Mouse (Mus musculus): ENCODE data around the gene Tssk3. TPM values are rescaled to one million over a fixed set of nuclear protein-coding genes. Genes with fewer than 3 reads are reported as not detected.

Tssk3 gene
- total RNA-seq, 2 experiments from 2014 or later = 0.25 to 0.37 TPM

DNA sequence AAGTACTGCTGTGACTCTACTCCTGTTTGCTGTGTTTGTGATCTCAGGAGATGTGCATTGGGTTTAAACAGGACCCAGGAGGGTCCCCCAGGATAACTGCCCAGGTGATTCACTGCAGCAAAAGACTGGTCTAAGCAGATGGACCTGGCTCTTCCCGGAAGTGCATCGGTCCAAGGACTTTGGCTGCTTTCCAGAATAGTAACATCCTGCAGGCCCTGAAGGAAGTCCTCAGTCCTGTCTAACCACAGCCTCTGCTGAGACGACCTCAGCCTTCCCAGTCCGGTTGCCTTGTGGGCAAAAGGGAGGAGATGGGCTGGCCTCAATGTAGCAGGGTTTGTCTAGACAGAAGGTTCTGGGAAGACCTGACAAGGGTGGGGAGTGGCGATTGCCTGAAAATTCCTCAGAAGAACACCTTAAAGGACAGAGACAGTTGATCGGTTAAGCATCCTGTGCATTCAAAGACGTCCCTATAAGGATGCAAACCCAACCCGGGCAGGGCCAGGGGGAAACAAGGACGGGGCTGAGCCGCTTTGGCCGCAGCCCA, 12.2 kb upstream of the Tssk3 start:
- no peak for DNase-seq (ENCODE audit: low spot score in 2 of 2)
- intact Hi-C loops (cut with DNase I) = loop anchor here (5.0 kb wide), 1 partner anchor 104 kb away; no protein-coding TSS in a partner anchor

DNA sequence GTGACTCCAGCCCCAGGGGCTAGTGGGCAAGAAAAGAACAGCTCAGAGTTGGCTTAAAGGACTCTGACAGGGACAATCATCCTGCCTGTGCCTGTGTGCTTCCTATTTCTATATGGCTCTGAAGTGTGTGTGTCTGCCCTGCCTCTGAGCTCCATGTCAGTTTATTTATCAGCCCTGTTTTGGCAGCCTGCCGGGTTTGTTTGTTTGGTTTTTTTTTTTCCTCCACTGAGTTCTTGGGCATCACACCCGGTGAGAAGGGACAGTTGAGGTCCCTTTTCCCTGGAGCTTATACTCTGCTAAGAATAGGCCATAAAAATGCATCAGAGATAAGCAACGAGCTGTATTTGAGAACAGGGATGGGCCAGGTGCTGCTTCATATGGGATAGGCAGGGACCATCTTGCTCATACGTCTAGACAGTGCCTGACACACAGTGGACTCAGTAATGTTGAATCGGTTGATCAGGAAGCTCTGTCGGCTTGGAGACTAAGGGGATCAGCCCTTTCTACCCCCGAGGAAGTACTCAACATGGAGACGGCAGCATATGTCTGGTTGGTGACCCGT, 11.6 kb upstream of the Tssk3 start:
- intact Hi-C loops (cut with DNase I) = loop anchor here (5.0 kb wide), 1 partner anchor 105 kb away; no protein-coding TSS in a partner anchor
- no peak for DNase-seq (ENCODE audit: low spot score in 2 of 2)

DNA sequence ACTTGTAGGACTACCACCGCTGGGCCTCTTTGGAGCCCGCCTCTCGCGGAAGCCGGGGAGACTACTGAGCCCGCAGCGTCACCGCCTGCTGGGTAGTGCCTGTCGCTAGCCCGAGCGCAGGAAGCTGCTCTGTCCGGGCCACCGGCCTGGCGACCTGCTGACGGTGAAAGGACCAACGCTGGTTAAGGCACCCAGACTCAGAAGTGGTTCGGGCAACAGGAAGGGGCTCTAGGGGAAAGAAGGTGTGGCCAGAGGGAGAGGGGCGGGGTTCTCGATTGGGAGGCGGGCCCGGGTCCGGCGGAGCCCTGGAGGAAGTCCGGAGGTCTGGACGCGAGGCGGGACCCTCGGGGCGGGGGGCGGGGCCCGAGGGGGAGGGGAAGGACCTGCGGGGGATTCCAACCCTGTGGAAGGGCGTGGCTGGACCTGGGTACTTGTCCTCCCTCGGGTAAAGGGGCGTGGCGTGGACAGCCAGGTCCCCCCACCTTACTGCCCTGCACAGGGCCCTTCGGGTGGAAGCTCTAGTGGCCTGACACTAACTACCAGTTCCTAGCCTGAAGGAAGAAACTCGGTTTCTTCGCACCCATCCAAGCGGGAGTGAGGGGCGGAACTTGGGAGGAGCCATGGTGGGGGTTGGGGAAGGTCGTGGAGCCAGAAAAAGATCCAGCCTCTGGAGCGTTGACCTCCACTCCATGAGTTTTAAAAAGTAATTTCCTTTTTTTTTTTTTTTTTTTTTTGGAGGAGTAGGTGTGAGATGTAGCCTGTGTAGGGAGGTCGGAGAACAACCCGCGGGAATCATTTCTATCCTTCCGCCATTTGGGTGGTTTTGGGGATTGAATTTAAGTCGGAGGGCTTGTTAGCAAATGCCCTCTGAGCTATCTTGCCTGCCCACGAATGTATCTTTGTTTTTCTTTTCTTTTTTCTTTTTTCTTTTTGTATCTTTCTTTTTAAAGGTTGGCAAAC, 10.1 kb upstream of the Tssk3 start:
- intact Hi-C loops (cut with DNase I) = loop anchor here (5.0 kb wide), 1 partner anchor 106 kb away; no protein-coding TSS in a partner anchor
- peak; percentile 61 to 70 for DNase-seq (ENCODE audit: low spot score in 2 of 2)

DNA sequence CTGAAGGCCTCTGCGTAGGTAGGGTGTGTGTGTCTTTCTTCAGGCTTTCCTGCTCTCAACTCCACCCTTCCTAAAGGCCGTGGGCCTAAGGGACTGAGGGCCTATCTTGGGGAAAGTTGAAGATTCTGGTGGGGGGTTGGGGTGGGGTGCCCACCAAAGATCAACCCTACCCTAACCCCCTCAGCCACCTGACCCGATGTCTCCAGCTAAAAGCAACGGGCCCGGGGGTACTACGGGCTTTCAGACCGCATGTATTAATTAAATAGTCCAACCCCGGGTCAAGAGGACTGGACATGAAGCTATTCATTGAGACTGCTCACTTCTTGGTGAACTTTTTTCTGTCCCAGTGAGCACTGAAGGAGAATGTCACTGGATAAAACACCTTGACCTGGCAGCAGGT, 9.2 kb upstream of the Tssk3 start:
- intact Hi-C loops (cut with DNase I) = loop anchor here (5.0 kb wide), 1 partner anchor 107 kb away; no protein-coding TSS in a partner anchor
- no peak for DNase-seq (ENCODE audit: low spot score in 2 of 2)

DNA sequence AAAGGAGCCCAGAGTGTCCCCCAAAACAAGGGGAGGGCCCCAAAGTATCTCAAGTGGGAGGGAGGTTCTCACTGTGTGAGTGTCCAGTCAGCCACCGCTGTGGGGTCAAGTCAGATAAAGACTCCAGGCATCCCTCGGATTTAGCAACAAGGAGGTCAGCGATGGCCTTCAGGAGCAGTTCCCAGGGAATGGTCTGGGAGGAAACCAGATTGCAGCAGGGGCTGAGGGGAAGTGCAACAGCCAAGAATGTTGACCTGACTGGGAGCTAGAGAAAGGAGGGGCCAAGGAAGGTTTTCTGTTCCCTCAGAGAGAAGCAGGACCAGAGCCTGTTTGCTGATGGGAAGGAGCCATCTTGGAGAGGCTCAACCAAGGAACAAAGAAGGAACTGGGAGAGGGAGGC, 8.1 kb upstream of the Tssk3 start:
- DNase-seq (ENCODE audit: low spot score in 2 of 2) = no peak
- intact Hi-C loops (cut with DNase I) = no loop called here

DNA sequence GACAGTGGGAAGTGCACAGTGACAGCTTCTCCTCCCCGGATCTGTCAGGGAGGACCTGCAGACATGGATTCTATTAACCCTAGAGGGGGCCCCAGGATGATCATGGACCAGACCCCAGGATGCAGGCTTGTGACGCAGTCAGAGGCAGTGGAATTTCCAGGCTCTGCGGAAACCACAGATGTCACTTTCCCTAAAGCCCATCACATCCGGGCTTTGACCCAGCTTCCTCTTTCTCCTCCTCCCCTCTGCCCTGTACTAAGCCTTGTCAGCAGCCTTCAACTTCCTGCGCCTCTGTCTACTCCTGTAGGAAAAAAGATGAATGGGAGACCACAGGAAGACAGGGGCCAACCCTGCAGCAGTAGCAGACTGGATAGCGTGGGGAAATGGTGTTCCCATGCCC, 5.8 kb upstream of the Tssk3 start:
- intact Hi-C loops (cut with DNase I) = no loop called here
- DNase-seq (ENCODE audit: low spot score in 2 of 2) = no peak

DNA sequence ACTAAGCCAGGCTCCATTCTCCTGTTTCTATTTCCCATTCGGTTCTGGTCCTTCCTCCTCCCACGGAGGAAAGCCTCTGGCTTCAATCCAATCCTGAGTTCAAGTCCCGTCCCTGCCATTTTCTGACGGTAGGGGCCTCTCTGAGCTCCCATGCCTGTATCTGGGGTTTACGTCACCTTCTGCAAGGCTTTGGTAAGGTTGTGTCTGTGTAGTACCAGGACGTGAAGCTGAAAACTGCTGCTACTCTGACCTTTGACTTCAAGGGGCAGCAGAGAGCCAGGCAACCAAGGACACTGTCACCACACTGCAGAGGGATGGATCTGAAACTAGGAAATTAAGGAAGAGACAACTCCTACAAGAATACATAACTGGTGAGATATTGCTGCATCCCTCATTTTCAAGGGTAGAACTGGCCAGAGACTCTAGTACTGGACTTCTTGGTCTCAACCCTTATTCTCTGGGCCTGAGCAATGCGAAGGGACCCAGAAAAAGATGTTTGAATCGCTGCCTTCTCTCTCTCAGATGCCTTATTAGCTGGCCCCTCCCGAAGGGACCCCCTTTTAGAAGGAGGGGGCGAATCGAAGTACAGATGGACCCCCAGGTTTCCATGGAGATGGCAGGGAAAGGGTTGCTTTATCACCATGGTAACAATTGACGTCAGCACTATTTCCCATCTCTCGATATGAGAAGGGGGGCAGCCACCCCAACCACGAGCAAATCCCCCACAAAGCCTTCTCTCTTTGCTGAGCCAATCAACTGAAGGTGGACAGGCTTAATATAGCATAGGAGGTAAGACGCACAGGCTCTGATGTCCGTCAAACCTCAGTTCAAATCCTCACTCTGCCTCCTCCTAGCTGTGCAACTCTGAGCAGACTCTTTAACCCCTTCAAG, 5.1 kb upstream of the Tssk3 start:
- DNase-seq (ENCODE audit: low spot score in 2 of 2) = peak; percentile 70 to 80
- intact Hi-C loops (cut with DNase I) = loop anchor here (1.0 kb wide), 1 partner anchor 18 kb away; no protein-coding TSS in a partner anchor

DNA sequence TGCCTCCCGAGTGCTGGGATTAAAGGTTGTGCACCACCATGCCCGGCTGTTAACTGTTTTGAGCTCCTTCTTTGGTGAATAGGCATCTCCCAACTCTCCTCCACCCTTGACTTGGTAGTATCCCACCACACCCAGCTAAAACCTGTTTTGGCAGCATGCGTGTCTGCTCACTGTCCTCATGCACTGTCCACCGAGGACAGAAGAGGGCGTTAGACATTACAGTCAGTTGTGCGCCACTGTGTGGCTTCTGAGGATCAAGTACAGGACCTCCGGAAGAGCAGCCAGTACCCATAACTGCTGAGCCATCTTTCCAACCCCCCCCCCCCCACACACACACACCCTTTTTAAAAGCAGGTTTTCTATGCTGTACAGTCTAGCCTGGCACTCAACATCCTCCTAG, 3.9 kb upstream of the Tssk3 start:
- intact Hi-C loops (cut with DNase I) = loop anchor here (1.0 kb wide), 1 partner anchor 20 kb away; no protein-coding TSS in a partner anchor

DNA sequence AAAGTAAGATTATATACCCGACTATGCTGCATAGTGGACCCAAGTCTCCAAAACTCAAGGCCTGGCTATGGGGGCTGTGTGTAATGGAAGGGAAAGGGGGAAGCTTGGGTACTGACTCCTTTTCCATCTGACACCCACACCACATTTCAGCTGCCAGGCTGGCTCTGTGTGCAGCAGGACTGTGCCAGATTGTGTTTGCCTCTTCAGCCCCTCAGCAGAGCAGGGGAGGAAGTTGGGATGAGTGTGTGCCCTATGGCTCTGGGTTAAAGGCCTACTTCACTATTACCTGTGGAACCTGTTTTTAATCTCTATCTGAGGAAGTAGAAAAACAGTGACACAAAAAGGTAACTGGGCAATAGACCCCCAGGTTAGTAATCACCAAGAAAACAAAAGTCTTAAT, 9.7 kb downstream of the Tssk3 start:
- intact Hi-C loops (cut with DNase I) = no loop called here
- peak in 1 of 2 experiments; percentile 33 for DNase-seq (ENCODE audit: low spot score in 2 of 2)

More for the DNA sequence above, 3.9 kb upstream of the Tssk3 start:
- DNase-seq (ENCODE audit: low spot score in 2 of 2) = no peak

DNA sequence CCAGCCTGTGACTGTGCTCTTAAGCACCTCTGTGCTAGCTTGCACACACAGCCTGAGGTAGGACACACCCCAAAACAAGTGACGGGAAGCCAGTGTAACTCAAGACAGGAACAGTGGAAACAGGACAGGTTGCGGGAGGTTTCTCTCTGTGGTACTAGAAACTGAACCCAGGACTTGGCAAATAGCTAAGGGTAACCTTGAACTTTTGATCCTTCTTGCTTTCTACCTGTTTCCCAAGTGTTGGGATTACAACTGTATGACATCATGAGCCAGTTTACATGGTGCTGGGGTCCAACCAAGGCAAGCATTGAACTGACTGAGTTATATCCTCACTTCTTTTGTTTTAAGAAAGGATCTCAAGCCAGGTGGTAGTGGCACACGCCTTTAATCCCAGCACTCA, 11.0 kb downstream of the Tssk3 start:
- DNase-seq (ENCODE audit: low spot score in 2 of 2) = no peak
- intact Hi-C loops (cut with DNase I) = no loop called here

DNA sequence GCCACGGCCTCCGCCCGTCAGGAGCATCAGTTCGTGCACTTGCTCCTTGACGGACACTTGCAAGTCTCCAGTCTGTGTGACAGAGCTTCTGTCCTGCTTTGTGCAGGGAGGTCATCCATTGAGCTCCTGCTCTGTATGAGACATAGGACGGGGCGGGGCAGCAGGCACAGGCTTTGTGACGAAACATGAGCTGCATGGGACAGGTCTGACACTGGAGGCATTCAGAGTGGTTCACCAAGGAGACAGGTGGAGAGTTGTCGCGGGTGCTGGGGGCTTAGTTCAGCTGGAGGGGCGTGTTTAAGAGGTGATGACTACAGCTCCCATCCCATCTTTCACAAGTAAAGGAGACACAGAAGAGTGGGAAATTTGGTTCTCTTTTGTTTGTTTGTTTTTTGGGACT, 14.8 kb downstream of the Tssk3 start:
- DNase-seq (ENCODE audit: low spot score in 2 of 2) = no peak
- intact Hi-C loops (cut with DNase I) = no loop called here

DNA sequence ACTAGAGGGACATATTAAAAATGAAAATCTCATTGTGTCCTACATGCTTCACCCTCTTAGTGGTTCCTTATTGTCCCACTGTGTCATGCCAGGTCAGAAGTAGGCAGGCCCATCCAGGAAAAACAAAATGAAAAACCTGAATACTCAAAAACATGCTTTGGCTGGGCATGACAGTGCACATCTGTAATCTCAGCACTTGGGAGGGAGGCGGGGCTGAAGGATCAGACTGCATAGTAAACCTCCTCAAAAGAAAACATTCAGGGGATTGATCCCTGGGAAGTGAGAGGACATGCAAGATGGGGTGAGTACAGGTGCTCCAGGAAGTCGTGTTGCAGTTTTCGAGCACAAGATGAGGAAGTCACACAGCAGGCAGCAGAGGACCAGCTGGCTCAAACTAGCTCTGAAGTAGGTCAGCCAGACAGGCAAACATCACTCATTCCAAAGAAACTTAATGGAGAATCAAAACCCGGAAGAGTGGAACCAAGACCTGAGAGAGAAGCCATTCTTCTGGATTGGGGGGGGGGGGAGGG, 26.5 kb downstream of the Tssk3 start:
- DNase-seq (ENCODE audit: low spot score in 2 of 2) = no peak
- intact Hi-C loops (cut with DNase I) = loop anchor here (5.0 kb wide), 1 partner anchor 138 kb away; the partner anchor contains the start of genes Eif3i and Tmem234

DNA sequence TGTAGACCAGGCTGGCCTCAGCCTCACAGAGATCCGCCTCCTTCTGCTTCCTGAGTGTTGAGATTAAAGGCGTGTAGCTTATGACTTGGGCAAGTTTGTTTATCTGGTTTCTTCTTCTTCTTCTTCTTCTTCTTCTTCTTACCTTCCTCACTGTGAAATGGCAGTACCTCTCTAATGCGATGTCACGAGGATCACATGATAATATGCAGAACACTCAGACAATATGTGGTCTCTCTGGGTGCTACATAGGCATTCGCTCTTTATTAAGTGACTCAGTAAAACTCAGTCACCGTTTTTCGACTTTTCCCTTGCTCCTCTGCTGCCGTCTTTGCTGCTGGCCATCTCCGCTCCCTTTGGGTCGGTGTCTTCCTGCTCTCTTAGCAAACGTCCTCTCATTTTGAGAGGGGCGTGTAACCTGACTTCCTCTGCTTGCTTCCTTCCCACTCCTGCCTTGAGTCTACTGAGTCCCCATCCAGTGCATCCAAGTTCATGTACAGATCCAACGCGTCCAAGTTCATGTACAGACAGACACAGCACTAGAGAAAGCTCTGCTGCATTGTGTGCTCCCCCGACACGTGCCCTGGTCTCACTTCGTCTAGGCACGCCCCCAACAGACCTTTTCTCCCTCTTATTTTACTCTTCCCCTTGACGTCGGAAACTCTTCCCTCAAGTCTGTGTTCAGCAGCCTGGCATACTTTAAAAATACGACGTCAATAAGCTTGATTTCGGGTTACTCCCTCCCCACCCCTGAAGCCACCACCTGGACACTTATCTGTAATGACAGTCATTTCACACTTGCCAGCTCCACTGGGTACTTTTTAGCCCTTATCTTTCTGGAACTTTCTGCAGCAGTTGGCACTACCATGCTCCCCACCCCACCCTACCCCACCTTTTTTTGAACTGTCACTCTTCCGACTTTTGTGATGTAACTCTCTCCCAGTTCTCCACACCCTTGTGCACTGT, 27.4 kb downstream of the Tssk3 start:
- no peak for DNase-seq (ENCODE audit: low spot score in 2 of 2)
- intact Hi-C loops (cut with DNase I) = loop anchor here (5.0 kb wide), 1 partner anchor 139 kb away; the partner anchor contains the start of genes Eif3i and Tmem234

DNA sequence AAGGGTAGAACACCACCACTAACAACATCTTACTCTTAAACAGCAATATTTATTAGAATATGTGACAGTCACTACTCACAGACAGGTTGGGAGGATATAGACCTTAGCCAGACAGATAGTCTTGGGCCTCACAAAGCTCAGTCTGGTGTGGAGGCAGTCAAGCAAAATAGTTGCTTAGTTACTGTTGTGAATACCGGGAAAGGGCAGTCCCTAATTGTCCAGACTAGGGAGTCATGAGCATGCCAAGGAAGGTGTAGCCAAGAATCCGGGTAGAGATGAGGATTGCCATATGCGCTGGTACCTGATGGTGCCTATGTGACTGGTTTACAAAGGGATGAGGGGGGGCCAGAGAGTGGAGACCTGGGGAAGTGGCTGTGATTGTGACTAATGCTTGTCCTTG, 28.7 kb downstream of the Tssk3 start:
- DNase-seq (ENCODE audit: low spot score in 2 of 2) = no peak
- intact Hi-C loops (cut with DNase I) = loop anchor here (5.0 kb wide), 1 partner anchor 140 kb away; the partner anchor contains the start of genes Eif3i and Tmem234

DNA sequence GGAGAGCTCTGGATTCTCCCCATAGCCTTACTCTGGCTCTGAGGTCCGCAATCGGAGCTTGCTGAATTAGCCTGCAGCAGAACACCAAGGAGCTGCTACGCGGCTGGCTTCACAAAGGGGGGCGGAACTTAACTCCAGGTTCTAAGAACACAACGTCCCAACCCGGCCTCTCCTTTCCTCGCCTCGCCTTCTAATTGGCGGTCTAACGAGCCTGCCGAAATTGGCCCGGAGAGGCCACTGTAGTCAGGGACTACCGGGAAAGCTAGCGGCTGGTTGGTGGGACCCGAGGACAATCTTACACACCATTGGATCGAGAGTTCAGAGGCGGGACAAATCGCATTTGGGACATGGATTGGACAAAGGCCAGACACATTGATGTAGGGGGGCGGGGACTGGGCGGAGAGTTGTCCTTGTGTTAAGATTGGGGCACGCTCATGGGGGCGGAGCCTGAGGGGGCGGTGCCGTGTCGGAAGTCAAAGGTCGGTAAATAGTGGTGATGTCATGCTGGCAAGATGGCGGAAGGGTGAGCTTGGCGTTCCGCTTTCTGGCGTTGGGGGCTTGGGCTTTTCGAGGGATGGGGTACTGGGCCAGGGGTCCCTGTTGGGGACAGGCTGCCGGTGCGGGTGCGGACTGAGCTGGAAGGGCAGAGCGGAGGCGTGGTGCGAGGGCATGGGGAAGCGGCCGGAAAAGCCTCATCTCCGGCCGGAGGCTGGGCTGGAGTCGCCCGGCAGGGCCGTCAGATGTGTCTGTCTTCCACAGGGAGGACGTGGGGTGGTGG, 29.4 kb downstream of the Tssk3 start, which contains the start of gene Bsdc1:
Bsdc1 (plus strand) TSS at position 399 of the 778 bp plus-strand sequence.
- DNase-seq (ENCODE audit: low spot score in 2 of 2) = peak; percentile 99 to 100
- intact Hi-C loops (cut with DNase I) = loop anchor here (1.0 to 5.0 kb wide), 2 partner anchors 126 to 141 kb away; partner anchors contain the start of genes Eif3i, Rbbp4, Tmem234 and Zbtb8os

DNA sequence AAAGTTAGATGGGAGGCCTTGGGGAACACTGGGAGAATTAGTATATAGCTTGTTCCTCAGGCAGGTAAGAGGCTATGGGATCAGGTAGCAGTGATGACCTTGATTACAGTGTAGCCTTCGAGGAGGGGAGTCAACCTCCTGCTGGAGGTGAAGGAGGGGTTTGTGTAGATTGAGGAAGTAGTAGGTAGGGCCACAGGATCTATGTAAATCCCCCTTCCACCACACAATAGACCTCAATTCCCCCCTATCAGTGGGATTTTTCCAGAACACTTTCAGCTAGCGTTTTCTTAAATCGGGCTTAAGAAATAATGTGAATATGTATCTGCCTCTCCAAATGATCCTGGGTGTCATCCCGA, 30.0 kb downstream of the Tssk3 start:
- intact Hi-C loops (cut with DNase I) = loop anchor here (1.0 to 5.0 kb wide), 2 partner anchors 126 to 141 kb away; partner anchors contain the start of genes Eif3i, Rbbp4, Tmem234 and Zbtb8os

DNA sequence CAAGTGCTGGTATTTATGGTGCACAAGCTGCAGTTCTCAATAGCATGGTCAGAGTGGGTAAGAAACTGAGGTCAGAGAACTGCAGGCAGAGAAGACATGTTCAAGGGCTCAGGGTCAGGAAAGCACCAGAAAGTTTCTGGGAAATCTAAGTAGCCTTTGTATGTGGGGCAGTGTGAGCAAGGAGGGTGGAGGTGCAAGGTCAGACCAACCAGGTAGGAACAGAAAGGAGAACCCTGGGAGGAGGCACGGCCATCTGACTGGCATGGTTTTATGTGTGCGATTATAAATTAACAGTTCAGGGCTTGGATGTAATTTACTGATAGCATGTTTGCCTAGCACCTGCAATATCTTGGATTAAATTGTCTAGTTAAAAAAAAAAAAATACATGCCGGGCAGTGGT, 31.1 kb downstream of the Tssk3 start:
- no peak for DNase-seq (ENCODE audit: low spot score in 2 of 2)
- intact Hi-C loops (cut with DNase I) = loop anchor here (5.0 to 10.0 kb wide), 3 partner anchors 143 to 325 kb away; partner anchors contain the start of genes Eif3i, Fndc5 and Tmem234

More for the DNA sequence above, 30.0 kb downstream of the Tssk3 start:
- no peak for DNase-seq (ENCODE audit: low spot score in 2 of 2)
